Mouse (Mus musculus): ENCODE data around the gene Mettl7a2.

DNA sequence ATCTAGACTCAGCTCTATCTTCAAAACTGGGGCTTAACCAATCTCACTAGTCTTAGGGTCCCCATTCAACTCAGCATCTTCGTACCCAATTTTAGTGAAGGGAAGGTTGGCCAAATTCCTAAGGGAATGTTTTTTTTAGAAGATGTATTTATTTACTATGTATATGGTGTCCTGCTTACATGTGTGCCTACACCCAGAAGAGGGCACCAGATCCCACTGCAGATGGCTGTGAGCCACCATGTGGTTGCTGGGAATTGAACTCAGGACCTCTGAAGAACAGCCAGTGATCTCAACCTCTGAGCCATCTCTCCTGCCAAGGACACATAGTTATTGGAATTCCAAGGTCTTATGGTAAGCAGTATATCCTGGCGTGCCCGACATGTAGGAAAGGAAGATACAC is 42.6 kb downstream of the Mettl7a2 start:
- TF ChIP-seq CTCF (IDR thresholded peaks at IDR 0.05; ENCODE audit: extremely low read depth, insufficient read depth, low read length) (no peak), POLR2A (IDR thresholded peaks at IDR 0.05; ENCODE audit: extremely low read depth, insufficient read depth, low read length) (no peak)
